Mouse (Mus musculus) spleen, adult 2 months (tissue): ENCODE results near the gene Gimd1. TPM values are rescaled to one million over a fixed set of nuclear protein-coding genes. Genes with fewer than 3 reads are reported as not detected.

Experiments
- DNase-seq, 2 experiments: peaks; one replicate each; pipeline versions ENCODE4 v3.0.0 to v3.0.0-alpha.2; 2012 to 2021; ENCODE audit warnings: low spot score in 2 of 2, low read depth in 1 of 2
- H3K27ac ChIP-seq: fragments of 200-500 bp; 2 replicates; pipeline ENCODE4 v1.5.1; 2012; ENCODE audit warnings: low read length, inconsistent platforms; ENCODE audit not compliant: insufficient read depth
- H3K27me3 ChIP-seq: fragments of 200-500 bp; 2 replicates; pipeline ENCODE4 v1.6.1; 2012; ENCODE audit warnings: mild to moderate bottlenecking, moderate library complexity, low read length, inconsistent platforms; ENCODE audit not compliant: control insufficient read depth, insufficient read depth
- H3K36me3 ChIP-seq: fragments of 200-500 bp; 2 replicates; pipeline ENCODE4 v1.6.1; 2012; ENCODE audit warnings: mild to moderate bottlenecking, low read length, inconsistent platforms; ENCODE audit not compliant: control insufficient read depth, insufficient read depth
- H3K4me1 ChIP-seq: fragments of 200-500 bp; 2 replicates; pipeline ENCODE4 v1.6.1; 2011; ENCODE audit warnings: inconsistent platforms; ENCODE audit not compliant: control insufficient read depth, insufficient read depth, insufficient read length
- H3K4me3 ChIP-seq: fragments of 200-500 bp; 2 replicates; pipeline ENCODE4 v1.5.1; 2011; ENCODE audit warnings: mild to moderate bottlenecking, inconsistent platforms; ENCODE audit not compliant: insufficient read depth, insufficient read length; ENCODE audit errors: extremely low read depth
- CTCF ChIP-seq: fragments of 200-500 bp; IDR thresholded peaks from 2 replicates; pipeline ENCODE4 v1.5.1; 2011; ENCODE audit warnings: mild to moderate bottlenecking, inconsistent platforms; ENCODE audit not compliant: insufficient read depth, insufficient read length, insufficient replicate concordance; ENCODE audit errors: extremely low read depth
- POLR2A ChIP-seq: fragments of 200-500 bp; IDR thresholded peaks from 2 replicates; pipeline ENCODE4 v1.6.1; 2011; ENCODE audit warnings: low read depth, low read length, inconsistent platforms
- WGBS: fragments of 180-500 bp; shearing (Covaris S2); methylation state at CpG from one replicate; pipeline ENCODE4 v1.1.7; 2018; 5-methylcytosine and 5-hydroxymethylcytosine counted together
- polyA plus RNA-seq: library from polyadenylated mRNA; depleted of rRNA; stranded (reverse); fragments of >200 nt; gene quantifications from 2 replicates; pipeline ENCODE4 v1.2.3, GENCODE M21; 2012

Gimd1 gene
- polyA plus RNA-seq, 1 experiment, result not detected

- Histone ChIP-seq H3K27me3 (no peaks in the 10 kb centered on the region), H3K4me3 (no peak overlapping the region), H3K27ac (no peak overlapping the region), H3K36me3 (no peaks in the 10 kb centered on the region), H3K4me1 (no peaks in the 10 kb centered on the region)
- 61% methylated on average over 8 of the region's 8 CpGs for WGBS
- no peak for DNase-seq
- TF ChIP-seq CTCF (no peak), POLR2A (no peak)
Measured at GRCm38 (mm10) chr3:132628741-132629140, 879 bp upstream of the Gimd1 start.

- WGBS, result 60% methylated on average over 2 of the region's 2 CpGs
- TF ChIP-seq CTCF, result no peak
- no peak for TF ChIP-seq POLR2A
- no peaks in the 10 kb centered on the region for H3K36me3 ChIP-seq
- H3K27ac ChIP-seq, result no peak overlapping the region
- no peaks in the 10 kb centered on the region for H3K27me3 ChIP-seq
- DNase-seq, result no peak
- no peaks in the 10 kb centered on the region for H3K4me1 ChIP-seq
- no peak overlapping the region for H3K4me3 ChIP-seq
Measured at GRCm38 (mm10) chr3:132633261-132633660, 3.6 kb downstream of the Gimd1 start.

- Histone ChIP-seq H3K4me1 (no peaks in the 10 kb centered on the region), H3K27ac (no peak overlapping the region), H3K27me3 (no peaks in the 10 kb centered on the region), H3K4me3 (no peak overlapping the region), H3K36me3 (no peaks in the 10 kb centered on the region)
- 90% methylated on average over 3 of the region's 3 CpGs for WGBS
- DNase-seq, result no peak
- no peak for TF ChIP-seq CTCF
- TF ChIP-seq POLR2A, result no peak
Measured at GRCm38 (mm10) chr3:132637080-132637479, 7.5 kb downstream of the Gimd1 start.

- TF ChIP-seq POLR2A (no peak), CTCF (no peak)
- no peak overlapping the region for H3K4me3 ChIP-seq
- no peaks in the 10 kb centered on the region for H3K27me3 ChIP-seq
- no peaks in the 10 kb centered on the region for H3K4me1 ChIP-seq
- H3K36me3 ChIP-seq, result no peaks in the 10 kb centered on the region
- no peak for DNase-seq
- H3K27ac ChIP-seq, result no peak overlapping the region
- 79% methylated on average over 4 of the region's 4 CpGs for WGBS
Measured at GRCm38 (mm10) chr3:132644071-132644470, 14.5 kb downstream of the Gimd1 start.

GRCm38 (mm10) chr3:132646814-132647213, 17.2 kb downstream of the Gimd1 start:
- H3K27ac ChIP-seq, result no peak overlapping the region
- no peaks in the 10 kb centered on the region for H3K27me3 ChIP-seq
- WGBS, result 48% methylated on average over 1 of the region's 1 CpGs
- no peaks in the 10 kb centered on the region for H3K36me3 ChIP-seq
- no peak for TF ChIP-seq POLR2A
- TF ChIP-seq CTCF, result no peak
- no peaks in the 10 kb centered on the region for H3K4me1 ChIP-seq
- DNase-seq, result no peak
- H3K4me3 ChIP-seq, result no peak overlapping the region

- Histone ChIP-seq H3K4me3 (no peak overlapping the region), H3K36me3 (no peaks in the 10 kb centered on the region), H3K27me3 (no peaks in the 10 kb centered on the region), H3K27ac (no peak overlapping the region), H3K4me1 (no peaks in the 10 kb centered on the region)
- 89% methylated on average over 7 of the region's 7 CpGs for WGBS
- DNase-seq, result no peak
- TF ChIP-seq CTCF (no peak), POLR2A (no peak)
Measured at GRCm38 (mm10) chr3:132649368-132649767, 19.7 kb downstream of the Gimd1 start.

- no peaks in the 10 kb centered on the region for H3K27me3 ChIP-seq
- no peaks in the 10 kb centered on the region for H3K4me1 ChIP-seq
- 87% methylated on average over 5 of the region's 5 CpGs for WGBS
- no peak for DNase-seq
- no peak for TF ChIP-seq POLR2A
- TF ChIP-seq CTCF, result no peak
- H3K36me3 ChIP-seq, result no peaks in the 10 kb centered on the region
- no peak overlapping the region for H3K4me3 ChIP-seq
- H3K27ac ChIP-seq, result no peak overlapping the region
Measured at GRCm38 (mm10) chr3:132650191-132650590, 20.6 kb downstream of the Gimd1 start.
